Mouse (Mus musculus): ENCODE measurements around the gene Fcgr4. TPM values are rescaled to one million over a fixed set of nuclear protein-coding genes. Genes with fewer than 3 reads are reported as not detected.

Gene Fcgr4
- total and polyA plus RNA-seq, 3 experiments = 0.70 to 1.4 (median 1.2) TPM

DNA sequence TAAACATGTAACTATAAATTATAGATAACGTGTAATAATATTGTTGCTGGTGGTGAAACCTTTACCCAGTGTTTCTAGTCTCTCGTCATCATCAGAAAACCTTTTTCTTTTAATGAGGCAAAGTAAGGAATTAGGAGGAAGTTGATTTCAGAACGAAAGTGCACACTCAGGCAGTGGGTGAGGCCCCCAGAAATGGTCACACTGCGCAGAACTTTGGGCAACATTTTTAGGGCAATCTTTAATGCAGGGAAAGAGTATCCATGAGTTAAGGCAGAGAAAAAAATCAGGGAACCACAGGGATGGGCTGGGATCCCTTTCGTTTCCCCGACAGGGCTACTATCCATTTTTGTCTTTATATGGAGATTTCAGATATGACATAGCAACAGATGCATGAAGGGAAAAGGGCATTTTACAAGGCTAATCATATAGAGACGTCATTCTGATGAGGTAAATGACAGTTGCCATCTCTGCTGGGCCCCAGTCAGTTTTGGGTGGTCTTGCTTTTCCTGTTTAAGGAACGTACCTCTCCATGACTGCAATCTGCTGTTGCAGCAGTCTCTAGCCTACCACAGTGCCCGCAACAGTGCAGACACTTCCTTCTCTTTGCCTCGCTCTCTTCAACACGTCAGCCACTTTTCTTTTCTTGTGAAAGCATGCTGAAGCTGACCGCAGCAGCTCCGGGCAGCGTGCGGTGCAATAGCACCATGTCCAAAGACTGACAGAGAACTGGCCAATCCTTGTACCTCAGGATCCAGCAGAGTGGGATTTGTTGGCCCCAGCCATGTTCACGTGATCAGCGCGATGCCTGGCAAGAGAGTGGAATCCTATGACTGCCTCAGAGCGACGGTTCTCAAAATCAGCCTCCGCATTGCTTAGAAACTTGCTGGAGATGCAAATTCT is 20.7 kb upstream of the Fcgr4 start:
- Histone ChIP-seq H3K27me3 (ENCODE audit: control insufficient read depth, insufficient read depth, low read length) (no peaks in the 10 kb centered on the region), H3K36me3 (ENCODE audit: control insufficient read depth, insufficient read depth, low read length) (no peaks in the 10 kb centered on the region), H3K9ac (ENCODE audit: low read depth, low read length) (no peak overlapping the region), H3K79me2 (replicated peaks; ENCODE audit: control insufficient read depth, insufficient read depth, low read length) (no peaks in the 10 kb centered on the region), H3K27ac (no peak overlapping the region; the same call in 1 of the 2 replicates), H3K4me1 (ENCODE audit: control insufficient read depth, insufficient read depth, low read length) (no peaks in the 10 kb centered on the region), H3K4me3 (peak overlapping the region; percentile 14; the same call in 1 of the 2 replicates)
- peak; percentile 55 to 76 for DNase-seq
- intact Hi-C loops (cut with DNase I) = no loop called here
- WGBS = 42% methylated on average over 21 of the region's 21 CpGs
- TF ChIP-seq EP300 (IDR thresholded peaks at IDR 0.05; ENCODE audit: insufficient read depth, low read depth, low read length) (no peak), CTCF (IDR thresholded peaks at IDR 0.05) (no peak)

DNA sequence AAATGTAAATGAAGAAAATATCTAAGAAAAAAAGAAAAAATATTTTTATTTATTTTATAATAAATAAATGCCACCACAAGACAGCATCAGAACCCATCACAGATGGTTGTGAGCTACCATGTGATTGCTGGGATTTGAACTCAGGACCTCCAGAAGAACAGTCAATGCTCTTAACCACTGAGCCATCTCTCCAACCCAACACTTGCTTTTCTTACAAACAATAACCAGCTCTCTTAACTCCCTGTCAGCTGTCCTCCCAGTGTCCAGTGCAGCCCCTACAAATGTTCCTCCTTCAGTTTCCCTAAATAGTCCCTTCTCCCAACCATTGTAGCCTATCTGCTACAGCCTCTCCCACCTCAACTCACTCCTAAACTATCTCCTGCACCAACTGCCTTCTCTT is 18.9 kb upstream of the Fcgr4 start:
- intact Hi-C loops (cut with DNase I) = no loop called here
- no peaks in the 10 kb centered on the region for H3K27me3 ChIP-seq (ENCODE audit: control insufficient read depth, insufficient read depth, low read length)
- H3K4me1 ChIP-seq (ENCODE audit: control insufficient read depth, insufficient read depth, low read length) = no peaks in the 10 kb centered on the region
- TF ChIP-seq POLR2A (IDR thresholded peaks at IDR 0.05; ENCODE audit: insufficient read depth, low read depth, low read length) (no peak), EP300 (IDR thresholded peaks at IDR 0.05; ENCODE audit: insufficient read depth, low read depth, low read length) (no peak), CTCF (IDR thresholded peaks at IDR 0.05) (no peak)
- no peak overlapping the region for H3K27ac ChIP-seq
- no peak overlapping the region for H3K9ac ChIP-seq (ENCODE audit: low read depth, low read length)
- no peak for DNase-seq
- H3K4me3 ChIP-seq = no peak overlapping the region
- no peaks in the 10 kb centered on the region for H3K79me2 ChIP-seq (replicated peaks; ENCODE audit: control insufficient read depth, insufficient read depth, low read length)
- H3K36me3 ChIP-seq (ENCODE audit: control insufficient read depth, insufficient read depth, low read length) = no peaks in the 10 kb centered on the region

DNA sequence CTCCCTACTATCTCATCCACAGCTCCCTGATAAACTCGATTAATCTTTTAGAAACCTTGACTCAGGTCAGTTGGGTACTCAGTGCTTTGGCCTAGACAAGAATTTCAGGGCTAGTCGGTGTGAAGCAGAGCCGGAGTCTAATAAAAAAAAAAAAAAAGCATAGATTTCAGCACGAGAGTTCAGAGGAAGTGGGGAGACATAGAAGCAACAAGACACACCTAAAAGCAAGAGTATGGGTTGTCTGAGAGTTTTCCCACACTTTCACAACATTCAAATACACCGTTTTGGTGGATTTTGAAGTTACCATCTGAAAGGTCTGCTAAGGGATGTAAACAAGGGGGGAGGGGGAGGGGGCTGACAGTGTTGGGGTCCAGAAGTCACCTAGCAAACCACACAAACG is 13.6 kb upstream of the Fcgr4 start:
- DNase-seq = no peak
- Histone ChIP-seq H3K9ac (ENCODE audit: low read depth, low read length) (no peak overlapping the region), H3K79me2 (replicated peaks; ENCODE audit: control insufficient read depth, insufficient read depth, low read length) (no peaks in the 10 kb centered on the region), H3K27ac (no peak overlapping the region), H3K36me3 (ENCODE audit: control insufficient read depth, insufficient read depth, low read length) (no peaks in the 10 kb centered on the region), H3K4me3 (no peak overlapping the region), H3K4me1 (ENCODE audit: control insufficient read depth, insufficient read depth, low read length) (no peaks in the 10 kb centered on the region), H3K27me3 (ENCODE audit: control insufficient read depth, insufficient read depth, low read length) (no peaks in the 10 kb centered on the region)
- TF ChIP-seq CTCF (IDR thresholded peaks at IDR 0.05) (no peak), EP300 (IDR thresholded peaks at IDR 0.05; ENCODE audit: insufficient read depth, low read depth, low read length) (no peak), POLR2A (IDR thresholded peaks at IDR 0.05; ENCODE audit: insufficient read depth, low read depth, low read length) (no peak)
- WGBS = 54% methylated on average over 6 of the region's 6 CpGs
- intact Hi-C loops (cut with DNase I) = no loop called here

DNA sequence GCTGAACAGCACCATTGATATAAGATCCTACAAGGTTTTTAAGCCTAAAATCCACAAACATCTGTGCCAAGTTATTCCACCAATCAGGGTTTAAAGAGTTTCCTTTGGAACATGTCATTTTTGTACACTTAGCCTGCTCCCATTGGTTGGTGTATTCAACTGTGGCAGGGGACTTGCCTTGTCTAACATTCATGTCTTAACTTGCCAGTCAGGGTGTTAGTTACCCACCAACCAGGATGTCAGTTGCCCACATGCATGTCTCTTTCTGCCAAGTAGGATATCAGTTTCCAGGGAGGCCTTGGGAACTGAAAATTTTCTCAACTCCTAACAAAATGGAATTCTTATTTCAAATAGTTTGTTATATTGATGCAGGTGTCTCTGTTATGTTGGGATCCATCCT is 13.1 kb upstream of the Fcgr4 start:
- H3K4me1 ChIP-seq (ENCODE audit: control insufficient read depth, insufficient read depth, low read length) = no peaks in the 10 kb centered on the region
- DNase-seq = no peak
- no peaks in the 10 kb centered on the region for H3K27me3 ChIP-seq (ENCODE audit: control insufficient read depth, insufficient read depth, low read length)
- intact Hi-C loops (cut with DNase I) = no loop called here
- H3K79me2 ChIP-seq (replicated peaks; ENCODE audit: control insufficient read depth, insufficient read depth, low read length) = no peaks in the 10 kb centered on the region
- H3K36me3 ChIP-seq (ENCODE audit: control insufficient read depth, insufficient read depth, low read length) = no peaks in the 10 kb centered on the region
- no peak for TF ChIP-seq EP300 (IDR thresholded peaks at IDR 0.05; ENCODE audit: insufficient read depth, low read depth, low read length)
- TF ChIP-seq CTCF (IDR thresholded peaks at IDR 0.05) = no peak
- TF ChIP-seq POLR2A (IDR thresholded peaks at IDR 0.05; ENCODE audit: insufficient read depth, low read depth, low read length) = no peak
- H3K9ac ChIP-seq (ENCODE audit: low read depth, low read length) = no peak overlapping the region
- no peak overlapping the region for H3K27ac ChIP-seq
- H3K4me3 ChIP-seq = no peak overlapping the region

DNA sequence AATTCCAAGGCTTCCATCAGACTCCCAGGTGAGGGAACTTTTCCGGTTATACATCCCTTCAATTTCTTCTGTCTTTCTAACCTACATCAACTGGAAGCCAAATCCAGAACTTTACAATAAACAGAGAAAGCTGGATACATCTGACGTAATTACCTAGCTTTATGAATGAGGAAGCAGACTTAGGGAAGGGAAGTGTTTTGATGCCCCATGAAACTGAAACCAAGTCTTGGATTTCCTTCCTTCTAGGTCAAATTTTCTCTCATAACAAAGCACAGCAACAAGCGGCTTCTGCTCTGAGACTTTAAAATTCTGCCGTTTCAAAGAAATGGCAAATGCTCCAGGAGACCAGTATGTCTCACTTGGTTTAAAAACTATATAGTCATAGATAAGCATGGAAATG is 12.4 kb upstream of the Fcgr4 start:
- H3K4me1 ChIP-seq (ENCODE audit: control insufficient read depth, insufficient read depth, low read length) = no peaks in the 10 kb centered on the region
- WGBS = 78% methylated on average over 4 of the region's 4 CpGs
- H3K27ac ChIP-seq = no peak overlapping the region
- intact Hi-C loops (cut with DNase I) = no loop called here
- H3K27me3 ChIP-seq (ENCODE audit: control insufficient read depth, insufficient read depth, low read length) = no peaks in the 10 kb centered on the region
- TF ChIP-seq CTCF (IDR thresholded peaks at IDR 0.05) (no peak), POLR2A (IDR thresholded peaks at IDR 0.05; ENCODE audit: insufficient read depth, low read depth, low read length) (no peak), EP300 (IDR thresholded peaks at IDR 0.05; ENCODE audit: insufficient read depth, low read depth, low read length) (no peak)
- no peaks in the 10 kb centered on the region for H3K79me2 ChIP-seq (replicated peaks; ENCODE audit: control insufficient read depth, insufficient read depth, low read length)
- H3K36me3 ChIP-seq (ENCODE audit: control insufficient read depth, insufficient read depth, low read length) = no peaks in the 10 kb centered on the region
- H3K4me3 ChIP-seq = no peak overlapping the region
- H3K9ac ChIP-seq (ENCODE audit: low read depth, low read length) = no peak overlapping the region
- DNase-seq = no peak

DNA sequence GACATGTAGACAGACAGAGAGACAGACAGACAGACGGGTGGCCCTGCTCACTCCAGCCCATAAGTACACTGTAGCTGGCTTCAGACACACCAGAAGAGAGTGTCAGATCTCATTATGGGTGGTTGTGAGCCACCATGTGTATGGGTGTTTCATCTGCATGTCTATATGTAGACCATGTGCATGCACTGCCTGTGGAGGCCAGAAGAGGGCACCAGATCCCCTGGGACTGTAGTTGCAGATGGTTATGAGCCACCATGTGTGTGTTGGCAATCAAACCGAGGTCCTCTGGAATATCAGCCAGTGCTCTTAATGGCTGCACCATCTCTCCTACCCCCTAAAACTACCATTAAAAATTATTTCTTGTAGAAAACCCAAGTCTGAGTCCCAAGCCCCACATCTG is 11.8 kb upstream of the Fcgr4 start:
- intact Hi-C loops (cut with DNase I) = no loop called here
- 77% methylated on average over 2 of the region's 2 CpGs for WGBS
- no peaks in the 10 kb centered on the region for H3K36me3 ChIP-seq (ENCODE audit: control insufficient read depth, insufficient read depth, low read length)
- no peak overlapping the region for H3K27ac ChIP-seq
- no peak overlapping the region for H3K9ac ChIP-seq (ENCODE audit: low read depth, low read length)
- H3K79me2 ChIP-seq (replicated peaks; ENCODE audit: control insufficient read depth, insufficient read depth, low read length) = no peaks in the 10 kb centered on the region
- TF ChIP-seq CTCF (IDR thresholded peaks at IDR 0.05) (peak; percentile 41), POLR2A (IDR thresholded peaks at IDR 0.05; ENCODE audit: insufficient read depth, low read depth, low read length) (no peak), EP300 (IDR thresholded peaks at IDR 0.05; ENCODE audit: insufficient read depth, low read depth, low read length) (no peak)
- H3K4me1 ChIP-seq (ENCODE audit: control insufficient read depth, insufficient read depth, low read length) = no peaks in the 10 kb centered on the region
- DNase-seq = no peak
- H3K4me3 ChIP-seq = no peak overlapping the region
- no peaks in the 10 kb centered on the region for H3K27me3 ChIP-seq (ENCODE audit: control insufficient read depth, insufficient read depth, low read length)
